ENCODE assay signal across 9 mouse cellular contexts in the genomic region with DNA sequence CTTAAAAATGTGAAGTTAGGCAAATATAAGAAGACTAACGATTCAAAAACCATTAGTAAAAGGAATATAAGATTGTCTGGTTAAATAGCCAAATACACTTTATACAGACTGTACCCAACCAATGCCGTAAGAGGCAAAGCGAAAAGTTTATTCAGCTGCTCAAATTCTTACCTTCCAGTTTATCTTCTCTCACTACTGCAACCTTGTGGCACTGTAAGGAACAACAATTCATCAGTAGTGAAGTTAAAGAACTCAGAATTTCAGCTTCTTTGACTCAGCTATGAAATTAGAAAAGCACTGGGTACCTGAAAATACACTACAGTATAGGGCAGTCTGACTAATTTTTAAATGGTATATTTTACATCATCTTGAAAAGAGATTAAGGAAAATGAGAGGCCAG. TPM values are rescaled to one million over a fixed set of nuclear protein-coding genes. Genes with fewer than 3 reads are reported as not detected.
DNase-seq lines count a peak whose midpoint lies in the region; ATAC-seq and TF ChIP-seq lines count a peak whose summit lies in the region.
"Had no signal": no experiment of that assay in that cellular context is flagged by ENCODE, and none has a peak within 500 bp of the region (broad histone marks: within the 10 kb centered on the region; RNA-seq: fewer than 3 reads in every experiment).

No protein-coding gene starts in this region.

- H3K27me3 ChIP-seq in hindbrain, postnatal 0 days (ENCODE audit: insufficient read depth, low read length) = no peaks in the 10 kb centered on the region
- H3K27me3 ChIP-seq in hindbrain, embryonic 10.5 days (ENCODE audit: insufficient read depth, poor library complexity, severe bottlenecking) = no peaks in the 10 kb centered on the region

- WGBS in hindbrain, postnatal 0 days = 73% methylated on average over 3 of the region's 3 CpGs
- WGBS in hindbrain, embryonic 10.5 days = 85% methylated on average over 3 of the region's 3 CpGs

- no peaks in the 10 kb centered on the region for H3K4me1 ChIP-seq in hindbrain, postnatal 0 days (ENCODE audit: insufficient read depth, low read length)
- no peaks in the 10 kb centered on the region for H3K4me1 ChIP-seq in hindbrain, embryonic 10.5 days (replicated peaks)

- TF ChIP-seq CTCF in hindbrain, postnatal 0 days (IDR thresholded peaks at IDR 0.05; ENCODE audit: low read depth) = peak; percentile 72

- H3K4me3 ChIP-seq in hindbrain, postnatal 0 days (ENCODE audit: low read length) = no peak overlapping the region
- no peak overlapping the region for H3K4me3 ChIP-seq in hindbrain, embryonic 10.5 days

- intact Hi-C loops in gastrocnemius, postnatal 14 days (cut with DNase I; ENCODE audit: low total_unique reads) = no loop called here

- no peak overlapping the region for H3K4me2 ChIP-seq in hindbrain, postnatal 0 days (ENCODE audit: low read depth, low read length)

- peaks cover 34% of the 10 kb centered on the region for H3K36me3 ChIP-seq in hindbrain, postnatal 0 days (ENCODE audit: insufficient read depth, low read length)
- peaks cover 93% of the 10 kb centered on the region for H3K36me3 ChIP-seq in hindbrain, embryonic 10.5 days

- no peak for ATAC-seq in hindbrain, postnatal 0 days

- no peak overlapping the region for H3K9ac ChIP-seq in hindbrain, postnatal 0 days (replicated peaks; ENCODE audit: low read length)

- H3K27ac ChIP-seq in hindbrain, postnatal 0 days = no peak overlapping the region
- no peak overlapping the region for H3K27ac ChIP-seq in hindbrain, embryonic 10.5 days
- H3K27ac ChIP-seq: macrophage had no signal

- no peaks in the 10 kb centered on the region for H3K9me3 ChIP-seq in hindbrain, postnatal 0 days (ENCODE audit: low read length)
- H3K9me3 ChIP-seq in hindbrain, embryonic 10.5 days = no peaks in the 10 kb centered on the region

- peak; percentile 73 for DNase-seq in hindbrain, postnatal 0 days (ENCODE audit: low spot score)
- no peak for DNase-seq in hindbrain, embryonic 10.5 days (ENCODE audit: low spot score)
- peak; percentile 30 for DNase-seq in right cerebral cortex, adult 18-20 months
- no peak for DNase-seq in right cerebral cortex, postnatal 14 days
- peak; percentile 65 to 77 for DNase-seq in cerebellum, postnatal 10 days
- peak; percentile 14 for DNase-seq in retina, postnatal 7 days (ENCODE audit: low read depth, low spot score)
- no peak for DNase-seq in gastrocnemius, postnatal 14 days
- no peak for DNase-seq in urinary bladder, postnatal 4 days (ENCODE audit: low spot score in 2 of 2)

RNA-seq across cellular contexts. Expression of a gene that starts 13.0 kb away (rescaled TPM):
- total RNA-seq in hindbrain, postnatal 0 days (2014; rRNA removed) = 20.4 and 29.4 TPM in 2 replicates
- 38.6 and 41.0 TPM in 2 replicates for polyA plus RNA-seq in hindbrain, postnatal 0 days (2015; fragmentation: Nextera tagmentation; extraction: Ambion mirVana)
- 70.7 and 107 TPM in 2 replicates for polyA plus RNA-seq in hindbrain, embryonic 10.5 days (2016; fragmentation: Nextera tagmentation; extraction: Ambion mirVana)
- total RNA-seq in gastrocnemius, postnatal 14 days (2021) = 1 to 10 TPM; 5.6 to 6.4 TPM

RNA-seq across cellular contexts. Expression of a gene that starts 50.7 kb away (rescaled TPM):
- total RNA-seq in hindbrain, postnatal 0 days (2014; rRNA removed) = 13.8 and 20.1 TPM in 2 replicates
- polyA plus RNA-seq in hindbrain, postnatal 0 days (2015; fragmentation: Nextera tagmentation; extraction: Ambion mirVana) = 19.2 and 19.5 TPM in 2 replicates
- 25.3 and 26.9 TPM in 2 replicates for polyA plus RNA-seq in hindbrain, embryonic 10.5 days (2016; fragmentation: Nextera tagmentation; extraction: Ambion mirVana)
- total RNA-seq in gastrocnemius, postnatal 14 days (2021) = 1 to 10 TPM; 4.7 to 5.9 TPM

Comparison
In these comparisons a context has a peak if more than half of its experiments do, and no peak if none do; other contexts are left out.
1. DNase-seq: peak in hindbrain, postnatal 0 days (single experiment), right cerebral cortex, adult 18-20 months (single experiment), cerebellum, postnatal 10 days (2 of 2) and retina, postnatal 7 days (single experiment); none in hindbrain, embryonic 10.5 days (single experiment), right cerebral cortex, postnatal 14 days (single experiment), gastrocnemius, postnatal 14 days (single experiment) and urinary bladder, postnatal 4 days (0 of 2).